Mouse (Mus musculus) brain, embryonic 14.5 days (tissue): ENCODE data around the gene Gm10337. TPM values are rescaled to one million over a fixed set of nuclear protein-coding genes. Genes with fewer than 3 reads are reported as not detected.
A peak's percentile ranks its signal among the peaks of the same experiment; 100 is the strongest.

Source experiments
- DNase-seq: peaks from one replicate; pipeline ENCODE4 v3.0.0-alpha.2; 2011; ENCODE audit warnings: low read depth
- CTCF ChIP-seq: fragments of 200-500 bp; IDR thresholded peaks from 2 replicates; pipeline ENCODE4 v1.5.1; 2012; ENCODE audit warnings: inconsistent platforms, mild to moderate bottlenecking, moderate library complexity, borderline replicate concordance; ENCODE audit not compliant: insufficient read depth, insufficient read length; ENCODE audit errors: extremely low read depth
- POLR2A ChIP-seq: fragments of 200-500 bp; IDR thresholded peaks from 2 replicates; pipeline ENCODE4 v1.6.1; 2012; ENCODE audit warnings: mild to moderate bottlenecking, inconsistent platforms, borderline replicate concordance; ENCODE audit not compliant: poor library complexity, insufficient read depth, insufficient read length, severe bottlenecking; ENCODE audit errors: extremely low read depth
- polyA plus RNA-seq: library from polyadenylated mRNA; depleted of rRNA; stranded (reverse); fragments of >200 nt; gene quantifications from 2 replicates; pipeline ENCODE4 v1.2.3, GENCODE M21; 2012; rRNA removed

Gm10337 gene
- polyA plus RNA-seq, result not detected in 2 replicates

DNA sequence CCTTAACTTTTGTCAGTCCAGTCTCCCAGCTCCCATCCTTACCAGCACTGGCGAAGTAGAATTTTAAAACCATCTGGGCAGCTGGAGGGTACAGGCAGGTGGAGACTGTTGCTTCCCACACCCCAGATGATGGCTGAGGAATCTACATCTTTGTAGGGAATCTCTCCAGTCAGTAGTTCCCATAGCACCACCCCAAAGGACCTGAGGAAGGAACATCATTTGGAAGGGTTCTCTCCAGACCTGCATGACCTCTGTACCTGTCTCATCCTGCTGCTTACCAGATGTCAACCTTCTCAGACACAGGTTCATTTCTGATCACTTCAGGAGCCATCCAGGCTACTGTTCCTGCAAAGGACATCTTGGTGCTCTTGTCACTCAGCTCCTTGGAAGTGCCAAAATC, at the start of gene Gm10337:
Gene Gm10337 (plus strand): TSS at position 276 of the 400 bp plus-strand sequence.
- TF ChIP-seq CTCF, result no peak
- no peak for TF ChIP-seq POLR2A
- DNase-seq, result no peak

DNA sequence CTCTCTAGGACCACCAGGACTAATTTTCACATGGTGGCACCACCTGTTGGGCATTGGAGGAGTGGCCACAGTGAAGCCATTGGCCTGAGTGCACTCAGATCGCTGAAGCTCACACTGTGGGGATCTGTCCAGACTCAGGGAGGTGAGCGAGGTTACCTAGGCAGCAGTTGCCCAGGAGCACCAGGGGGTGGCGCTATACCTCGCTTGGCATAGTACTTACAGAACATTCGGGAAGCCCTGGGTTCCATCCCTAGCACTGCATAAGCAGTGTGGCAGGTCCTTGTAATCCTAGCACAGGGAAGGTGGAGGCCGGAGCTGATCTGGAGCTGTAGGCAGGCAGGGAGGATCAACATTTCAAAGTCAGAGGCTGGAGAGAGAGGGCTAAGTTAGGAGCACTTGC, 47.5 kb upstream of the Gm10337 start:
- DNase-seq, result no peak
- TF ChIP-seq CTCF (peak; percentile 26; the same call in 1 of the 2 replicates), POLR2A (no peak)

DNA sequence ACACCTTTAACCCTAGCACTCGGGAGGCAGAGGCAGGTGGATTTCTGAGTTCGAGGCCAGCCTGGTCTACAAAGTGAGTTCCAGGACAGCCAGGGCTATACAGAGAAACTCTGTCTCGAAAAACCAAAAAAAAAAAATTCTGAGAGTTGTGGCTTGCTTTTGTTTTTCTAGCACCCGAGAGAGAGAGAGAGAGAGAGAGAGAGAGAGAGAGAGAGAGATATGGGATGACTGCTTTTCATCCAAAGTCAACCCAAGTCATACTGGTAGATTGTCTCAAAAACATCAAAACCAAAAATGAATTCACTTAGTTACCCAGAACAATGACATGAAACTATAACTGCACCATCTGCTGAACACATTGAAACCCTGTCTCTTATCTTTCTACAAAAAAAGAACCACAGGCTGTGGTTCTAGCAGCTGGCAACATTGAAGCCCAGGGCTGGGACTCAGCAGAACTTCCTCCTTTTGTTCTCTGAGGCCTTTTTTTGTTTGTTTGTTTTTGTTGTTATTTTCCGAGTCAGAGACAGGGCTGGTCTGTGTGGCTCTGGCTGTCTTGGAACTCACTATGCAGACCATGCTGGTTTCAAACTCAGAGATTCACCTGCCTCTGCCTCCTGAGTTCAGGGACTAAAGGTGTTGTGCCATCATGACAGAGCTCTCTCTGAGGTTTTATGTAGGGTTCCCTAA, 45.3 kb upstream of the Gm10337 start:
- TF ChIP-seq CTCF (no peak), POLR2A (no peak)
- no peak for DNase-seq

DNA sequence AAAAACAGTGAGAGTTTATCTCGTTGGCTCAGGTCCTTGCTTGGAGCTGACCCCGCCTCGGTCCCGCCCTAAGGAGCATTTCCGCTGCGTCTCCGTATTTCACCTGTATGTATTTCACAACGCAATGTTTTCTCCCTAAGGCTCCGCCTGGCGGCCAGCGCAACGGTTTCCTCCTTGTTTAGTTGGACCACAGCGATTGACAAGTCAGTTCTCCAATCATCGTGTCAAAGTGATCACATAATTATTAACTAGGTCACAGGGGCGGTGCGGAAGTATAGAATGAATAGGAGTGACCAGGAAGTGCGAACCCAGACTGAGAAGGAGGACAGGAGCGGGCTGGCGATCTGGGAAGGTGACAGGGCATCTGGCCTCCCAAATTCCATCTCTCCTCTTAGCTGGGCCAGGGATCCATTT, 44.6 kb upstream of the Gm10337 start, which contains the start of gene Prr13:
Gene Prr13 (plus strand): TSS at position 125 of the 414 bp plus-strand sequence.
- DNase-seq, result peak; percentile 98
- TF ChIP-seq POLR2A, result no peak
- peak; percentile 73 for TF ChIP-seq CTCF

DNA sequence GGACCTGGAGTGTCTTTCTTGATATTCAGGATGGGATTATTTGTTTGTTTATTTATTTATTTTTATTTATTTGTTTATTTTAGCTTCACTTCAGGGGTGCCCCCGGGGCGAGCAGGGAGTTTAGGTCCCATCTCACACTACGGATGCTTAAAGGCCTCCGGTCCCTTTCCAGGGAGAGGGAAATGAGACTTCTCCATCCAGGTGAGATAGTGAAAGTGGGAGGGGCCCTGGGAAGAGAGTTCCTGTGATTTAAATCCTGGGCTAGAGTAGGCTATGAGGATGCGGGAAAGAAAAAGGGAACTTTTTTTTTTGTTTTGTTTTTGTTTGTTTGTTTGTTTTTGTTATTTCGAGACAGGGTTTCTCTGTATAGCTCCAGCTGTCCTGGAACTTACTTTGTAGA, 44.1 kb upstream of the Gm10337 start:
- TF ChIP-seq CTCF, result no peak
- no peak for DNase-seq

DNA sequence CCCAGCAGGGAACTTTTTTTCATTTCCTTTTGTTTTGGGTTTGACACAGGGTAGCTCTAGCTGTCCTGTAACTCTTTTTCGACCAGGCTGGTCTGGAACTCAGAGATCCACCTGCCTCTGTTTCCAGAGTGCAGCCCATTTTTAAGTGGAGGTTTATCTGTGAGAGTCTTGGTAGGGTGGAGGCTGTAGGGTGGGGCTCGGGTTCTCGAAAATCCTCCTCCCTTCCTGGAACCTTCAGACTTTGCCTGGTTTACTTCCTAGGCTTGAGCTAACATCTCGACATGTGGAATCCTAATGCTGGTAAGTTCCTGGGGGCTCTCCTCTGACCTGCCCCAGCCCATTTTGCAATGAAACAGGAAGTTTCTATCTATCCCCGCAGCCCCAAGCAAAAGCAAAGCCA, 43.7 kb upstream of the Gm10337 start:
- TF ChIP-seq CTCF (no peak), POLR2A (no peak)
- DNase-seq, result no peak

DNA sequence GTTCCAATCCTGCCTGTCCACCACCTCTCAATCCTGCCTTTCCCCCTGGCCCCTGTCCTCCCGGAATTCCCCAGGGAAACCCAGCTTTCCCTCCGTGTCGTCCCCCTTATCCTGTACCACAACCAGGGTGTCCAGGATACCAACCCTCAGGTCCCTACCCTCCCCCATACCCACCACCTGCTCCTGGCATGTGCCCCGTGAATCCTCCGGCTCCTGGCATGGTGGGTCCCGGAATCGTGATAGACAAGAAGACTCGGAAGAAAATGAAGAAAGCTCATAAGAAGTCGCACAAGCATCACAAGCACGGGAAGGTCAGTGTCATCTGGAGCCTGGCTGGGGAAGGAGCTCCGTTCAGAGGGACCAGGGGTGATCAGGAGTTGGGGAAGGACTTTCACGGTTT, 43.1 kb upstream of the Gm10337 start:
- TF ChIP-seq CTCF (no peak), POLR2A (no peak)
- DNase-seq, result no peak

DNA sequence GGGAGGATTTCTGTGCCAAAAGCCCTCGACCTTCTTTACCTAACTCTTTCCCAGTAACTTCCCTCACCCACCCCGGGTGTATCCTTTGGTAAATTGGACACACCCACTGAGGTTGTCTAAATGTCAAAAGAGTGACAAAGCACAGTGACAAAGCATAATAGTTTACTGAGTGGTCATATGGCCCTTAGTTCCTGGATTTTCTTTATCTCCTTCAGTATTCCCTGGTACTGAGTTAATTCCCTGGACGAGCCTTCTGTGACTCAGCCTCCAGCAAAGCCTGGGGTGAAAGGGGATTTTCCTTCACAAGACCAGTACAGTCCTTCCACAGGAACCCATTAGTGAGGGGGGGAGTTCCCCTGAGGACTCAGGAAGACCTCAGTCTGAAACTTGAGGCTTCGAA, 42.6 kb upstream of the Gm10337 start:
- no peak for TF ChIP-seq CTCF
- no peak for TF ChIP-seq POLR2A
- no peak for DNase-seq

DNA sequence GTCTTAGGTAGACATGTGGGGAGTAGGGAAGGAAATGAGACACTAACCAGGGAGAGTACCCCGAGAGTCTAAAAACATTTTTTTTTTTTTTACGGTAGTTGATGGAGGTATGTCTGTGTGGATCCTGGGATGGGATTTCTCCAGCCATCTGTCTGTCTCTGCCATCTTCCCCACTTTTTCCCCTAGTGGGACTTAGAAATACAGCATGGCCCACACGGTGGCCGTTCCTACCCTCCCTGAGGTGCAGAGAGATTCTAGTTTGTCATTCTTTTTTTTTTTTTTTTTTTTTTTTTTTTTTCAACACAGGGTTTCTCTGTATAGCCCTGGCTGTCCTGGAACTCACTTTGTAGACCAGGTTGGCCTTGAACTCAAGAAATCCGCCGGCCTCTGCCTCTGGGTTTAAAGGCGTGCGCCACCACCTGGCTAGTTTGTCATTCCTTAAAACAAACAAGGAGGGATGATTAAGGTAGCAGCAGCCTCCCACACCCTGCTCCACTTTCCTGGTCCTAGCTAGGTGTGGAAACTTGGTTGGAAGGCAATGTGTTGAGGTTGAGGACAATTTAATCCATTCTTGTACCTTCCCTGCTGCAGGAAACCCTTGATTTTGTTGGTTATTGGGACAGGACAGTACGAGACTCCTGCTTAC, 42.0 kb upstream of the Gm10337 start:
- no peak for DNase-seq
- TF ChIP-seq CTCF (no peak), POLR2A (no peak)

DNA sequence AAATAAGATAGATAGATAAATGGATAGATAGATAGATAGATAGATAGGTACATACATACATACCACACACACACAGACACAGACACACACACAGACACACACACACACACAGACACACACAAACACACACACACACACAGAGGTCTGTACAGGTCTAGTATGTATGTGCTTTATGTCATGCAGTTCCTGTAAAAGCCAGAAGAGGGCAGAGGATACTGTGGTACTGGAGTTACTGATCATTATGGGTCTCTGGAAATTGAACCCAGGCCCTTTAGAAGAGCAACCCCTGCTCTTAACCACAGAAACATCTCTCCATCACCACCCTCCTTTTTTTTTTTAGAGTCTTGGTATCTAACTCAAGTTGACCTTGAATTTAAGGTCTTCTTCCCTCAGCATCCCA, 39.9 kb upstream of the Gm10337 start:
- TF ChIP-seq CTCF (peak; percentile 12; the same call in 1 of the 2 replicates), POLR2A (no peak)
- peak; percentile 14 for DNase-seq

DNA sequence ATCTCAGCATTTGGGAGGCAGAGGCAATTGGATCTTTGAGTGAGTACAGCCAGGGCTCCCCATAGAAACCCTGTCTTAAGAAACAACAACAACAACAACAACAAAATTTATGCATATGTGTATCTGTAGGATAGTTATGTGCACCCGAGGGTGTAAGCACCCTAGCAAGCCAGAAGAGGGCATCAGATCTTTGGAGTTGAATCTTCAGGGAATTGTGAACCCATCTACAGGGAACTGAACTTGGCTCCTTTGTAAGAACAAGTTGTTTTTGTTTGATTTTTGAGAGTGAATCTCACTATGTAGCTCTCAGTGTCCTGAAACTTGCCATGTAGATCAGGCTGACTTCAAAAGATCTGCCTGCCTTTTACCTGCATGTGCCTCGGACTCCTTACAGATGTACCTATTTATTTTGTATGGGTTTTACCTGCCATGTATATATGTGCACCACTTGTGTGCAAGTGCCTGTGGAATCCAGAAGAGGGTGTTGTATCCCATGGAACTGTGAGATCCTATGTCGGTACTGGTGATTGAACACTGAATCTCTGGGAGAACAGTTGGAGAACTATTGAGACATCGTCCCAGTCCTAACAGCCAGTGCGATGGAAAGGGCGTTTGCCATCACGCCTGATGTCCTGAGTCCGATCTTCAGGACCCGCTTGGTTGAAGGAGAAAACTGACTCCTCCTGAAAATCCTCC, 34.7 kb upstream of the Gm10337 start:
- TF ChIP-seq CTCF (no peak), POLR2A (no peak)

DNA sequence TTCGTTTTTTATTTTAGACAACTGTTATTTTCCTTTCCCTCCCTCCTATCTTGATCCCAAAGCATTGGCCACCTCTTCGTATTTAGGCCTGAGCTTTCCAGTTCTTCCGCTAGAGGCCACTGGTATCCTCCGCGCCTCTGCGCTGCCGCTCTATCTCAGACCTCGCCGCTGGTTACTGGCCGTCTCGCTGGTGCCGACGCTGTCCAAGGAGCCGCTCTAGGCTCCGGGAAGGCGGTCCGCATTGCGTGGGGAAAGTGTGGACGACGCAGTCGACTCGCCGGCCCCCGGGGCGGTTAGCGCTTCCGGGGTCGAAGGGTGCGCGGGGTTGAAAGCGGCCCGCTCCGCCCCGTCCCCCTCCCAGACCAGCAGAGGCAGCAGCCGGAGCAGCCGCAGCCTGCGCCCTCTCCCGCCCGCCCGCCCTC, 33.3 kb upstream of the Gm10337 start, which contains the start of gene Pcbp2:
Gene Pcbp2 (plus strand): TSS at position 357 of the 422 bp plus-strand sequence.
- peak; percentile 100 for DNase-seq
- TF ChIP-seq CTCF (peak; percentile 90), POLR2A (peak; percentile 69)

More for the DNA sequence above, 34.7 kb upstream of the Gm10337 start:
- no peak for DNase-seq
